Mouse (Mus musculus) hindbrain, embryonic 15.5 days (tissue): Measurements from ENCODE around the gene Fis1. TPM values are rescaled to one million over a fixed set of nuclear protein-coding genes. Genes with fewer than 3 reads are reported as not detected.
"Not testable (repeated sequence)": the region's sequence is repeated elsewhere in the genome, so short reads cannot be mapped to it uniquely, and the experiment has no call there.

ENCODE experiments used
- ATAC-seq: fragments of 200-750 bp; cut with Nextera tagmentation; 2 replicates; pipeline ENCODE4 v1.8.0; 2017; ENCODE audit warnings: low read depth, moderate number of reproducible peaks, moderate TSS enrichment; ENCODE audit not compliant: low FRiP score
- H3K27ac ChIP-seq: fragments of 300-500 bp; sonication (generic); replicated peaks from 2 replicates; pipeline ENCODE4 v1.5.1; 2015; ENCODE audit warnings: mild to moderate bottlenecking, inconsistent platforms
- H3K27me3 ChIP-seq: fragments of 300-500 bp; sonication (generic); 2 replicates; pipeline ENCODE4 v1.6.1; 2015; ENCODE audit warnings: control low read depth, inconsistent platforms
- H3K36me3 ChIP-seq: fragments of 300-500 bp; sonication (generic); 2 replicates; pipeline ENCODE4 v1.6.1; 2015; ENCODE audit warnings: control low read depth, inconsistent platforms
- H3K4me1 ChIP-seq: fragments of 300-500 bp; sonication (generic); replicated peaks from 2 replicates; pipeline ENCODE4 v1.6.1; 2015; ENCODE audit warnings: control low read depth, inconsistent platforms
- H3K4me2 ChIP-seq: fragments of 300-500 bp; sonication (generic); 2 replicates; pipeline ENCODE4 v1.6.1; 2015; ENCODE audit warnings: moderate library complexity, mild to moderate bottlenecking, inconsistent platforms
- H3K4me3 ChIP-seq: fragments of 300-500 bp; sonication (generic); 2 replicates; pipeline ENCODE4 v1.5.1; 2015; ENCODE audit warnings: mild to moderate bottlenecking, inconsistent platforms
- H3K9ac ChIP-seq: fragments of 300-500 bp; sonication (generic); 2 replicates; pipeline ENCODE4 v1.6.1; 2015; ENCODE audit warnings: inconsistent platforms
- H3K9me3 ChIP-seq: fragments of 300-500 bp; sonication (generic); 2 replicates; pipeline ENCODE4 v1.6.1; 2016; ENCODE audit warnings: control low read depth, inconsistent platforms
- WGBS: fragments of 180-500 bp; shearing (Covaris S2); methylation state at CpG from one replicate; pipeline ENCODE4 v1.1.7; 2015; 5-methylcytosine and 5-hydroxymethylcytosine counted together
- polyA plus RNA-seq: library from polyadenylated mRNA; unstranded; fragments of >200 nt; fragmentation: Nextera tagmentation; extraction: Ambion mirVana; gene quantifications from 2 replicates; pipeline ENCODE4 v1.2.1, GENCODE M21; 2015

Fis1 gene
- polyA plus RNA-seq, 1 experiment from 2014 or later, result 375 TPM

DNA sequence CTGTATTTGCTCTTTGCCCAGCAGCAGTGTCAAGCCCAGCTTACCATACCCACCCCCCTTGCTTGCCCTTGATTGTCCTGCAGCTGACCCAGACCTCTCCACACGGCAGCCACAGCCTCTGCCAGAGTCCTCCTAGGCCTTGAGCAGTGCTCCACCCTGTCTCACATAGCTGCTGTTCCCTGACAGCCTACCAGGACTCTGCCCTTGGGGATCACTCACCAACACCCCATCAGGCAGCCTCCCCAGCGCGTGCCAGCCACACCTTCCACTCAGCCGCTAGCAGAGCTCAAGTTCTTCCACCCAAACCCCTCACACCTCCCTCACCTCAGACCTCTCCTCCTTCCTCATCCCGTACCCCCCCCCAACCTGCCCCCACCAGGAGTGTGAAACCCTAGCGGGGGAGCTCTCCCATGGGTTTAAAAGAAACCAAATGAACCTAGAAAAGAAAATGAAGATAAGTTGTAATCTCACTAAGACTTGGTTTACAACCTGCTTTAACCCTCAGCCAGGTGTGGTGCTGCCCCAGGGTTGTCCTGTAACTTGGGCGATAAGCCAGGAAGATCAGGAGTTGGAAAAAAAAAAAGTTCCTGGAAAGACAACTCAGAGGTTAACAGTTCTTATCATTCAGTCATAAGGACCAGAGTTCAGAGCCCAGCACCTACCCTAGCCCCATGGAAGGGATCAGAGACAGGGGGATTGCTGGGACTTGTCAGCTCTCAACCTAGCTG is 29.2 kb upstream of the Fis1 start:
- no peak for ATAC-seq
- no peak overlapping the region for H3K9ac ChIP-seq
- no peak overlapping the region for H3K27ac ChIP-seq
- no peaks in the 10 kb centered on the region for H3K27me3 ChIP-seq
- 78% methylated on average over 7 of the region's 7 CpGs for WGBS
- no peaks in the 10 kb centered on the region for H3K9me3 ChIP-seq
- H3K4me1 ChIP-seq, result peaks cover 7% of the 10 kb centered on the region
- H3K4me3 ChIP-seq, result no peak overlapping the region
- H3K36me3 ChIP-seq, result no peaks in the 10 kb centered on the region; the same call in 1 of the 2 replicates
- no peak overlapping the region for H3K4me2 ChIP-seq

DNA sequence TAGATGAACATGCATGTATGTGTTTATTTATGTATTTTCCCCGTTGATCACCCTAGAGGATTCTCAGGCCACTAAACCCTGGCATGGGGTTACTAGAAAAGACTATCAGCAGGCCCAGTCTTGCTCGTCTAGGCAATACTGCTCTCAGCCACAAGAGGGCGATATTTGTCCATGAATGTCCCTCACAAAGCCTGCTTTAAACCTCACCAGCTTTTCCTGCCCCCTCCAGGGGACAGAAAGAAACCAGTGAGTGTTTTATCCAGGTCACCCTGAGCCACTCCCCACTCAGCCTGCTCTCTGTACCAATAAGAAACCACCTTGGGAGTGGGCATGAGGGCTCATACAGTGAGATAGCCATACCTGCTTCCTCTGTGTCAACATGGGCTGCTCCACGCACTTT is 24.0 kb upstream of the Fis1 start:
- WGBS, result 22% methylated on average over 4 of the region's 4 CpGs
- peaks cover 3% of the 10 kb centered on the region; the same call in 1 of the 2 replicates for H3K4me1 ChIP-seq
- no peak overlapping the region for H3K4me3 ChIP-seq
- peak; percentile 70; the same call in 1 of the 2 replicates for ATAC-seq
- H3K36me3 ChIP-seq, result no peaks in the 10 kb centered on the region; the same call in 1 of the 2 replicates
- H3K9ac ChIP-seq, result no peak overlapping the region
- H3K4me2 ChIP-seq, result no peak overlapping the region
- no peaks in the 10 kb centered on the region for H3K27me3 ChIP-seq
- H3K27ac ChIP-seq, result no peak overlapping the region
- H3K9me3 ChIP-seq, result no peaks in the 10 kb centered on the region

DNA sequence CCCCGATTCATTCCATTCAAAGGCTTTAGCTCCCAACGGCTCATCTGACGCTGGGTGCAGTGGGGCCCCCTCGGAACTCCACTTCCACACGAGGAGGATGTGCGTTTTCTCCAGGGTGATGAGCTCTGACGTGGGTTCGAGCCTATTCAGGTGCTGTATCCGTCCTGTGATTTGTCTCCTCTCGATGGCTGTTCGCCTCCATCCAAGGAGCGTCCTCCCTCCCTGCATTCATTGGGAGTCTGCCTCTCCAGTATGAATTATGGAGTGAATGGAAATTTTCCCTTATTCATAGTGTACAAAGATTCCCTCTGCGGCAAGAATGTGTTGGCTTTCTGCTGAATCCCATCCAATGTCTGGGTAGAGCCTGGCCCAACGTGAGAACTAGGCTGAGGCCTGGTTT is 21.2 kb upstream of the Fis1 start:
- H3K9me3 ChIP-seq, result no peaks in the 10 kb centered on the region
- no peak overlapping the region for H3K4me3 ChIP-seq
- H3K27me3 ChIP-seq, result no peaks in the 10 kb centered on the region
- no peak for ATAC-seq
- H3K36me3 ChIP-seq, result no peaks in the 10 kb centered on the region
- peaks cover 3% of the 10 kb centered on the region; the same call in 1 of the 2 replicates for H3K4me1 ChIP-seq
- H3K27ac ChIP-seq, result no peak overlapping the region
- no peak overlapping the region for H3K4me2 ChIP-seq
- no peak overlapping the region for H3K9ac ChIP-seq
- 69% methylated on average over 14 of the region's 14 CpGs for WGBS

- Histone ChIP-seq H3K9ac (no peak overlapping the region), H3K27me3 (no peaks in the 10 kb centered on the region), H3K9me3 (no peaks in the 10 kb centered on the region), H3K4me1 (peaks cover 3% of the 10 kb centered on the region; the same call in 1 of the 2 replicates), H3K27ac (no peak overlapping the region), H3K4me3 (no peak overlapping the region), H3K36me3 (no peaks in the 10 kb centered on the region), H3K4me2 (no peak overlapping the region)
- ATAC-seq, result no peak
- 80% methylated on average over 5 of the region's 5 CpGs for WGBS
Measured at GRCm38 (mm10) chr5:136932956-136933355, 20.1 kb upstream of the Fis1 start.

DNA sequence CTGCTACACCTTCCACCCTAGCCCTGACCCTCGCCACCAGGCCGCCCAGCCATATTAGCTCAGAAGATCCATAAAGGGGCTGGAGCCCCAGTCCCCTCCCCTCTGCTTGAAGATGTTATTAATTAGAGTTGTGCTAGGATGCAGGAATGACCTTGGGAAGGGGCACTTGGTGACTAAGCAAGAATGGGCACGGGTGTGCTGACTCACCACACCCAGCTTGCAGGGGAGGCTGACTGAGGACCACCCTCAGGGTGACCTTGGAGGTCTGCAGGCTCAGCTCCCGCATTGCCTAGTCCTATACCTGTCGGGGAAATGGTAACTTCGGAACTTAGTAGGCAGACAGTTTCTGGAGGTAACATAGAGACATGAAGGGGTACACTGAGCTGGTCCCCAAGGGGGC is 19.1 kb upstream of the Fis1 start:
- H3K9me3 ChIP-seq, result no peaks in the 10 kb centered on the region
- no peak overlapping the region for H3K4me2 ChIP-seq
- H3K4me1 ChIP-seq, result peaks cover 3% of the 10 kb centered on the region; the same call in 1 of the 2 replicates
- H3K4me3 ChIP-seq, result no peak overlapping the region
- WGBS, result 89% methylated on average over 6 of the region's 6 CpGs
- ATAC-seq, result no peak
- no peaks in the 10 kb centered on the region for H3K27me3 ChIP-seq
- no peak overlapping the region for H3K27ac ChIP-seq
- H3K9ac ChIP-seq, result no peak overlapping the region
- H3K36me3 ChIP-seq, result no peaks in the 10 kb centered on the region

- no peaks in the 10 kb centered on the region for H3K36me3 ChIP-seq
- no peak overlapping the region for H3K9ac ChIP-seq
- H3K27me3 ChIP-seq, result no peaks in the 10 kb centered on the region
- H3K4me1 ChIP-seq, result no peaks in the 10 kb centered on the region
- H3K27ac ChIP-seq, result no peak overlapping the region
- H3K4me3 ChIP-seq, result no peak overlapping the region
- H3K9me3 ChIP-seq, result no peaks in the 10 kb centered on the region
- ATAC-seq, result no peak
- WGBS, result 76% methylated on average over 7 of the region's 7 CpGs
- no peak overlapping the region for H3K4me2 ChIP-seq
Measured at GRCm38 (mm10) chr5:136935905-136936695, 17.0 kb upstream of the Fis1 start.

GRCm38 (mm10) chr5:136936750-136937149 is 16.3 kb upstream of the Fis1 start:
- Histone ChIP-seq H3K9ac (no peak overlapping the region), H3K9me3 (no peaks in the 10 kb centered on the region), H3K36me3 (no peaks in the 10 kb centered on the region), H3K4me3 (no peak overlapping the region), H3K27ac (no peak overlapping the region), H3K4me2 (no peak overlapping the region), H3K4me1 (no peaks in the 10 kb centered on the region), H3K27me3 (no peaks in the 10 kb centered on the region)
- no peak for ATAC-seq
- 84% methylated on average over 6 of the region's 6 CpGs for WGBS

GRCm38 (mm10) chr5:136937621-136938020 is 15.5 kb upstream of the Fis1 start:
- 94% methylated on average over 5 of the region's 5 CpGs for WGBS
- Histone ChIP-seq H3K9me3 (no peaks in the 10 kb centered on the region), H3K4me1 (no peaks in the 10 kb centered on the region), H3K9ac (no peak overlapping the region), H3K27me3 (no peaks in the 10 kb centered on the region), H3K4me2 (no peak overlapping the region), H3K4me3 (no peak overlapping the region), H3K27ac (no peak overlapping the region), H3K36me3 (no peaks in the 10 kb centered on the region)
- no peak for ATAC-seq

DNA sequence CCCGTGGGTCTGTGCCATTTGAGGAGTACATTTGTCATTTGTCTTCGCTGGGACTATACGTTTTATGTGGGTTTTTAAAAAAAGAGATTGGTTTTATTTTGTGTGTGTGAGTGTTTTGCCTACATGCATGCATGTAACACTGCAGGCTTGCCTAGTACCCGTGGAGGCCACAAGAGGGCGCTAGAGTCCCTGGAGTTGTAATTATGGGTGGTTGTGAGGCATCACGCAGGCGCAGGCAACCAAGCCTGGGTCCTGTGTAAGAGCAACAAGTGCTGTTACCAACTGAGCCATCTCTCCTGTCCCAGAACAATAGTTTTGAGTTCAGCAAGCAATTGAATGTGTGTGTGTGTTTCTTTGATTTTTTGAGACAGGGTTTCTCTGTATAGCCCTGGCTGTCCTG is 13.8 kb upstream of the Fis1 start:
- Histone ChIP-seq H3K9me3 (no peaks in the 10 kb centered on the region), H3K36me3 (no peaks in the 10 kb centered on the region), H3K9ac (no peak overlapping the region), H3K4me2 (no peak overlapping the region), H3K4me1 (no peaks in the 10 kb centered on the region), H3K4me3 (no peak overlapping the region), H3K27me3 (no peaks in the 10 kb centered on the region), H3K27ac (no peak overlapping the region)
- WGBS, result 67% methylated on average over 7 of the region's 7 CpGs
- no peak for ATAC-seq

DNA sequence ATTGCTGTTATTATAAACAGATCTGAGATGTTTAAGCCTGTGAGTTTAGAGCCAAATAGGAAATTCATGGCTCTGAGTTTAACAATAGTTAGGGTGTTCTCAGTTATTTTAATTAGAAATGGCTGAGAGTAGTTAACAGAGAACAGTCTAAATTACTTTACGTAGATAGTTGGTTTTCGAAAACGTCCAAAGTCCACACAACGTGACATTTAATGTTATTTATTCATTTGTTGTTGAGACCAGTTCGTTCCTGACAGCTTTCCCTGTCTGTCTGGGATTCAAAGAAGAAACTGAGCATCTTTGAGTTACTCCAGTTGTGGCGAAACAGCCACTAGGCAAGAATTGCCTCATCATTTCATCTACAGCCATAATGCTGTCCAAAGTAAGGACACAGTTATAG is 13.0 kb upstream of the Fis1 start:
- H3K4me1 ChIP-seq, H3K9me3 ChIP-seq, H3K9ac ChIP-seq, ATAC-seq, H3K4me2 ChIP-seq, H3K36me3 ChIP-seq, H3K4me3 ChIP-seq, H3K27ac ChIP-seq, H3K27me3 ChIP-seq: not testable (repeated sequence)
- WGBS, result 87% methylated on average over 6 of the region's 6 CpGs

- Histone ChIP-seq H3K9ac (no peak overlapping the region), H3K9me3 (no peaks in the 10 kb centered on the region), H3K36me3 (no peaks in the 10 kb centered on the region), H3K27ac (no peak overlapping the region), H3K27me3 (no peaks in the 10 kb centered on the region), H3K4me2 (no peak overlapping the region), H3K4me1 (no peaks in the 10 kb centered on the region), H3K4me3 (no peak overlapping the region)
- 91% methylated on average over 12 of the region's 12 CpGs for WGBS
- ATAC-seq, result no peak
Measured at GRCm38 (mm10) chr5:136940845-136941560, 12.1 kb upstream of the Fis1 start.

GRCm38 (mm10) chr5:136942781-136943180 is 10.3 kb upstream of the Fis1 start:
- no peak overlapping the region for H3K4me2 ChIP-seq
- no peak overlapping the region for H3K27ac ChIP-seq
- 78% methylated on average over 3 of the region's 3 CpGs for WGBS
- no peaks in the 10 kb centered on the region for H3K9me3 ChIP-seq
- ATAC-seq, result no peak
- H3K36me3 ChIP-seq, result no peaks in the 10 kb centered on the region
- no peak overlapping the region for H3K4me3 ChIP-seq
- no peak overlapping the region for H3K9ac ChIP-seq
- no peaks in the 10 kb centered on the region for H3K4me1 ChIP-seq
- H3K27me3 ChIP-seq, result no peaks in the 10 kb centered on the region
